Mouse (Mus musculus) 3134 (cell line): ENCODE data around the gene Ubc.

Source experiments
- DNase-seq: peaks from one replicate; pipeline ENCODE4 v3.0.0-alpha.2; 2011; ENCODE audit warnings: low spot score; ENCODE audit not compliant: insufficient read length; ENCODE audit errors: extremely low read depth

Gene Ubc

GRCm38 (mm10) chr5:125351939-125352338, 38.1 kb downstream of the Ubc start:
- DNase-seq: no peak

GRCm38 (mm10) chr5:125351057-125351456, 38.9 kb downstream of the Ubc start:
- peak; percentile 83 for DNase-seq

GRCm38 (mm10) chr5:125349391-125349790, 40.6 kb downstream of the Ubc start:
- DNase-seq: no peak

GRCm38 (mm10) chr5:125348487-125348886, 41.5 kb downstream of the Ubc start:
- peak; percentile 44 for DNase-seq

GRCm38 (mm10) chr5:125348067-125348466, 41.9 kb downstream of the Ubc start:
- DNase-seq: no peak

- DNase-seq: no peak
Observed at GRCm38 (mm10) chr5:125344296-125344695, 45.7 kb downstream of the Ubc start.

- no peak for DNase-seq
Observed at GRCm38 (mm10) chr5:125341459-125342090, 48.4 kb downstream of the Ubc start.

GRCm38 (mm10) chr5:125340547-125341262, 49.3 kb downstream of the Ubc start, which contains the start of gene Scarb1:
Gene Scarb1 (minus strand): TSS chr5:125341094.
- peak; percentile 86 for DNase-seq

- no peak for DNase-seq
Observed at GRCm38 (mm10) chr5:125339851-125340531, 50.0 kb downstream of the Ubc start.

- peak; percentile 68 for DNase-seq
Observed at GRCm38 (mm10) chr5:125339108-125339751, 50.8 kb downstream of the Ubc start.

GRCm38 (mm10) chr5:125337526-125337925, 52.5 kb downstream of the Ubc start:
- no peak for DNase-seq

GRCm38 (mm10) chr5:125337012-125337411, 53.0 kb downstream of the Ubc start:
- DNase-seq: no peak
